Mouse (Mus musculus) heart, postnatal 14 days (tissue): ENCODE results near the gene Slc7a7. TPM values are rescaled to one million over a fixed set of nuclear protein-coding genes. Genes with fewer than 3 reads are reported as not detected.

ENCODE experiments used
- DNase-seq, 2 experiments: peaks; one replicate each; pipeline ENCODE4 v3.0.0; 2021 to 2022
- intact Hi-C: fragments of 180-260 bp; cut with DNase I; formaldehyde crosslinking; loops from one replicate; pipeline ENCODE4 v1.15.1; 2025
- total RNA-seq, 2 experiments: library from RNA; stranded (reverse); gene quantifications; 2 replicates each; pipeline ENCODE4 v1.2.3; 2021

Slc7a7 gene
- total RNA-seq, 2 experiments from 2014 or later, result 6.2 to 6.5 TPM

GRCm38 (mm10) chr14:54433941-54434531, 16.5 kb upstream of the Slc7a7 start:
- intact Hi-C loops, result no loop called here
- peak in 1 of 2 experiments; percentile 42 for DNase-seq

GRCm38 (mm10) chr14:54432837-54433830, 15.6 kb upstream of the Slc7a7 start:
- peak in 1 of 2 experiments; percentile 47 for DNase-seq
- intact Hi-C loops, result no loop called here

DNA sequence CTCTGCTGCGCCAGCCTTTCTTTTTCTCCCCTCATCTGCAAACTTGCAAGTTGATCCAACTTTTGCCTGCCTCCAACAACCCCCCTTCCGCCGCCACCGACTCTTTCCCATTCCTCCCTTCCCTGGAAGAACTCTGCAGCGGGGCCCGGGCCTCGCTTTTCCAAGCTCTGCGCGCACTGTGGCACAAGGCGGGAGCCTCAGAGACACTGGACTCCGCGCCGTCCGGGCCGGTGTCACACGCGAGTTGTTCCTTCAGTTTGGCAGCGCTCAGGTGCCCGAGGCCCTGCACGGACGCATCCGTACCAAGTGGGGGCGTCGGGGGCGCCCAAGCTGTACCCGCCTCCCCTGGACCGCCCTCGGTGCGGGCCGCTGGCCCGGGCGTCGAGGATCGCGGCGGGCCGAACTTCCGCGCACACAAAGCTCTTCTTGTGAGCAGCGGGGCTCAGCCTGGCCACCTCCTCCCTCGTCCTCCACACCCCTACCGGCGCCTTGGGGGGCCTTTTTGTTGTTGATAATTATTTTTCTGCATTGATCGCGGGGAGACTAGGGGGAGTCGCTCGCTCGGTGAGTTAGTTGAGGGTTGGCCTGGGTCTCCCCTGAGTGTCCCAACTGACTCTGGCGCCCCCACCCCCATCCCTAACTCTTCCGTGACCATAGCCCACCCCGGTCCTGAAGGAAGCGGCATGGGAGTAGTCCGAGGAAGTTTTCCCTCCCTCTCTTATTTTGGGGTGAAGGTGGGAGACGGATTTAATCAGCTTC, 14.7 kb upstream of the Slc7a7 start:
- peak; percentile 54 to 56 for DNase-seq

DNA sequence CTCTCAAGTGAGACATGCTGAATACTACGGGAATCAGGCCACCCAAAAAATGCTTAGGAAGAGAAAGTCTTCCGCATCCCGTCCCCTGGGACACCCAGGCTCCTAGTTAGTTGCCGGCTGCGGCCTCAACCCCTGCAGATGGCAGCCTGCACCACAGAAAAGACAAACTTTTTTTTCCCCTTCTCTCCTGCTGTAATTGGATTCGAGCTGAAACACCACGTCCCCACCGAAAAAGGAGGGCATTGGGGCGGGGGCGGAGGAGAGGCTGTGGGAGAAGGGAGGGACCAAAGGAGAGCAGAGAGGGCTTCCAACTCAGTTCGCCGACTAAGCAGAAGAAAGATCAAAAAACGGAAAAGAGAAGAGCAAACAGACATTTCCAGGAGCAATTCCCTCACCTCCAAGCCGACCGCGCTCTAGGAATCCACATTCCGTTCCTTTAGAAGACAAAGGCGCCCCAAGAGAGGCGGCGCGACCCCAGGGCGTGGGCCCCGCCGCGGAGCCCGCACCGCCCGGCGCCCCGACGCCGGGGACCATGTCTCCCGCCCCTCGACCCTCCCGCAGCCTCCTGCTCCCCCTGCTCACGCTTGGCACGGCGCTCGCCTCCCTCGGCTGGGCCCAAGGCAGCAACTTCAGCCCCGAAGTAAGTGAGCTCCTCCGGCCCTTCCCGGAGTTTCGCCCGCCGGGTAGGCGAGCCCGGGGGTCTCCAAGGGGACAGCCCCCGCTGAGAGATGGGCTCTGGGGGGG, 13.9 kb upstream of the Slc7a7 start, which contains the start of gene Mmp14:
Gene Mmp14, plus strand, starts transcription at position 279 of the 744 bp plus-strand sequence.
- DNase-seq, result peak; percentile 76 to 77
- intact Hi-C loops, result loop anchor here (2.0 kb wide), 1 partner anchor 17 kb away; no protein-coding TSS in a partner anchor

More for the DNA sequence above, 14.7 kb upstream of the Slc7a7 start:
- intact Hi-C loops, result no loop called here

GRCm38 (mm10) chr14:54430406-54431145, 13.0 kb upstream of the Slc7a7 start:
- intact Hi-C loops, result loop anchor here (2.0 kb wide), 1 partner anchor 18 kb away; no protein-coding TSS in a partner anchor
- DNase-seq, result no peak

DNA sequence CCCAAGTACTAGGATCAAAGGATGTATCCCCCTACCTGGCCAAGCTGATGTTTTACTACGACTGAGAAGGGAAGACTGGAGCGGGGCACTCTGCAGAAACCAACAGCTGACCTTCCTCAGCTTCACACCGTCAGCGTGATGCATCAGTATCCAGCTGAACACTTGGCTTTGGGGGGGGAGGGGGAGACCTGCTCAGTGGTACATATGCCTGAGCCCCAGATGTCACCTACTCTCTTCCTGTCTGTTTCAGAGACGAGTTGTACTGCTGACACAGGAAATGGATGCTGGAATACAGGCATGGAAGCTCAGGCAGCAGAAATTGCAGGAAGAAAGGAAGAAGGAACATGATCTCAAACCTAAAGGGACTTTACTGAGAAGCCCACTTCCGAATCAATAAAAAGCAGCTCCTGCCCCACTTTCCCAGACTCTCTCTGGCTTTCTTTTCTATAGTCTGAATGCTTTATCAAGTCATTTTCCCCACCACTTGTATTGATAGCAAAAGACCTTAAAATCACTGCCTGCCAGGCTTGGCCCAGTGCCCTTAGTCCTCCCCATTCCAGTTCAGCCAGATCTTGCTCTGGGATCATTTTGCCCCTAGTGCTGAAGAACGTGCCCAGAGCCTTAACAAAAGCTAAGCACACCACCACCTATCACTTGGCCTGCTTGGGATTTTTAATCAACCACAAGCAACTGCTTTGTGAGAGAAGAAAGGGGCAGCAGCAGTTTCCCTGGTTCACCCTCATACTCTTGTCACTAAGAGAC, 11.9 kb upstream of the Slc7a7 start:
- no peak for DNase-seq
- intact Hi-C loops, result loop anchor here (2.0 kb wide), 1 partner anchor 19 kb away; no protein-coding TSS in a partner anchor

DNA sequence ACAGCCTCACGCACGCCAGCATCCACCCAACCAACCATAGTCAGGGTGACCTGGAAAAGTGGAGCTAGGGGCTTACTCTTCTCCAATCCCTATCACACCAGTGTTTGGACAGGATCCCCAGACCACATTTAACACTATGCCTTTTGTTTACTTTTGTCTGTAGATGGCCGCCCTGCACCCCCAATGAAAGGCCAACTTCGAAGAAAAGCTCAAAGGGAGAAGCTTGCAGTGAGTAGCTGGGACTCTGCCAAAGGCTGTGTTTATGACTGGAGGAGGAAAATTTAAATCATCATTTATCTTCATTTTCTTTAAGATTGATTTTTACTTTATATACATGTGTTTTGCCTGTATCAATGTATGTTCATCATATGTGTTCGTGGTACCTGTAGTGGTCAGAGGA, 10.8 kb upstream of the Slc7a7 start:
- no peak for DNase-seq
- intact Hi-C loops, result no loop called here

DNA sequence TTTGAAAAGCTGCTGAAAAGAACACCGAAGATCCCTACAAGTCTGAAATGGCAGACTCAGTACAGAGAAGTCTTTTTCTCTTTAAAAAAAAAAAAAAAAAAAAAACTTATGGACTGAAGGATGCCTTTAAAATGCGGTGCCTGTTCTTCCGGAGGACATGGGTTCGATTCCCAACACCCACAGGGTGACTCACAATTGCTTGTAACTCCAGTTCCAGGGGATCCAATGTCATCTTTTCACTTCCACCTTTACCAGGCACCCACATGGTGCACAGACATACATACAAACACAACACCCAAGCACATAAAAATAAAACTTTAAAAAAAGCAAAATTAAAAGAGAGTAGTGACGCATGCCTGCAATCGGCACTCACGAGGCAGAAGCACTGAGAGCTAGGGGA, 10.1 kb upstream of the Slc7a7 start:
- intact Hi-C loops, result no loop called here

GRCm38 (mm10) chr14:54426689-54427398, 9.3 kb upstream of the Slc7a7 start, which contains the start of gene Mrpl52:
TSS of gene Mrpl52 (plus strand) at chr14:54426909.
- peak; percentile 93 to 95 for DNase-seq
- intact Hi-C loops, result no loop called here

More for the DNA sequence above, 10.1 kb upstream of the Slc7a7 start:
- no peak for DNase-seq

- DNase-seq, result no peak
- intact Hi-C loops, result no loop called here
Measured at GRCm38 (mm10) chr14:54426003-54426688, 8.6 kb upstream of the Slc7a7 start.

- intact Hi-C loops, result no loop called here
Measured at GRCm38 (mm10) chr14:54425540-54425939, 8.0 kb upstream of the Slc7a7 start.

GRCm38 (mm10) chr14:54424634-54425033, 7.1 kb upstream of the Slc7a7 start:
- intact Hi-C loops, result no loop called here

More at GRCm38 (mm10) chr14:54425540-54425939, 8.0 kb upstream of the Slc7a7 start:
- no peak for DNase-seq

GRCm38 (mm10) chr14:54423406-54423805, 5.8 kb upstream of the Slc7a7 start:
- intact Hi-C loops, result no loop called here
- no peak for DNase-seq

More at GRCm38 (mm10) chr14:54424634-54425033, 7.1 kb upstream of the Slc7a7 start:
- DNase-seq, result no peak

GRCm38 (mm10) chr14:54421014-54421413, 3.4 kb upstream of the Slc7a7 start:
- intact Hi-C loops, result no loop called here
- DNase-seq, result no peak

GRCm38 (mm10) chr14:54416830-54417229, 750 bp downstream of the Slc7a7 start:
- intact Hi-C loops, result loop anchor here (10.0 kb wide), 1 partner anchor 352 kb away; no protein-coding TSS in a partner anchor
- no peak for DNase-seq

DNA sequence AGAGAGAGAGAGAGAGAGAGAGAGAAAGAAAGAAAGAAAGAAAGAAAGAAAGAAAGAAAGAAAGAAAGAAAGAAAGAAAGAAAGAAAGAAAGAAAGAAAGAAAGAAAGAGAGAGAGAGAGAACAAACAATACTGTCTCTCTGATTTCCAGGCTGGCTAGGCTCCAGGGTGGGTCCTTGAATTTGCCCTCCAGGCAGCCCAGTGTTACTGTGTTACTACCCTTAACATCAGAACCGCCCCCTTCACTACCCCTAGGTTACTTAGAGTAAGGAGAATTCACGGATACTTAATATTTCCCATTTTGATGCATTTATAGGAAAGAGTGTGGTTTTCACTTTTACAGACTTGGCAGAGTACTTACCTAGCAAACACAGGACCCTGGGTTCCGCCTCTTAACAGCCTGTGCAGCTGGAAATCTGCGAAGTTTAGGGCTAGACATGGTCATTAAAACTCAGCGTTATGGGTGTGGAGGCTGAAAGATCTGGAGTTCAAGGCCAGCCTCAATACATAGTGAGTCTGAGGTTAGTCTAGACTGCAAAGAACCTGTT, 1.3 kb downstream of the Slc7a7 start:
- intact Hi-C loops, result loop anchor here (10.0 kb wide), 1 partner anchor 352 kb away; no protein-coding TSS in a partner anchor
- no peak for DNase-seq
